Mouse (Mus musculus): ENCODE results near the gene Pear1.

Gene Pear1

GRCm38 (mm10) chr3:87748431-87748830 is 75.7 kb downstream of the Pear1 start, which contains the start of gene Lrrc71:
Lrrc71 (minus strand) TSS chr3:87748625.
- in situ Hi-C loops (cut with MboI; ENCODE audit: low pct_unique_long_range_greater_than_20kb in 1 of 2, low sequenced_read_pairs in 2 of 2, unreplicated experiment in 1 of 2) = no loop called here

- in situ Hi-C loops (cut with MboI; ENCODE audit: low pct_unique_long_range_greater_than_20kb in 1 of 2, low sequenced_read_pairs in 2 of 2, unreplicated experiment in 1 of 2) = no loop called here
These were observed 79.0 kb downstream of the Pear1 start for GRCm38 (mm10) chr3:87745036-87745659.

GRCm38 (mm10) chr3:87743927-87744326 is 80.2 kb downstream of the Pear1 start:
- in situ Hi-C loops (cut with MboI; ENCODE audit: low pct_unique_long_range_greater_than_20kb in 1 of 2, low sequenced_read_pairs in 2 of 2, unreplicated experiment in 1 of 2) = no loop called here

GRCm38 (mm10) chr3:87742735-87743134 is 81.4 kb downstream of the Pear1 start:
- in situ Hi-C loops (cut with MboI; ENCODE audit: low pct_unique_long_range_greater_than_20kb in 1 of 2, low sequenced_read_pairs in 2 of 2, unreplicated experiment in 1 of 2) = no loop called here

- in situ Hi-C loops (cut with MboI; ENCODE audit: low pct_unique_long_range_greater_than_20kb in 1 of 2, low sequenced_read_pairs in 2 of 2, unreplicated experiment in 1 of 2) = no loop called here
These were observed 82.1 kb downstream of the Pear1 start for GRCm38 (mm10) chr3:87742013-87742412.

- in situ Hi-C loops (cut with MboI; ENCODE audit: low pct_unique_long_range_greater_than_20kb in 1 of 2, low sequenced_read_pairs in 2 of 2, unreplicated experiment in 1 of 2) = no loop called here
These were observed 85.2 kb downstream of the Pear1 start for GRCm38 (mm10) chr3:87738906-87739305.

GRCm38 (mm10) chr3:87735335-87735734 is 88.8 kb downstream of the Pear1 start:
- in situ Hi-C loops (cut with MboI; ENCODE audit: low pct_unique_long_range_greater_than_20kb in 1 of 2, low sequenced_read_pairs in 2 of 2, unreplicated experiment in 1 of 2) = no loop called here

- in situ Hi-C loops (cut with MboI; ENCODE audit: low pct_unique_long_range_greater_than_20kb in 1 of 2, low sequenced_read_pairs in 2 of 2, unreplicated experiment in 1 of 2) = no loop called here
These were observed 89.9 kb downstream of the Pear1 start for GRCm38 (mm10) chr3:87733984-87734761.

GRCm38 (mm10) chr3:87733098-87733497 is 91.0 kb downstream of the Pear1 start:
- in situ Hi-C loops (cut with MboI; ENCODE audit: low pct_unique_long_range_greater_than_20kb in 1 of 2, low sequenced_read_pairs in 2 of 2, unreplicated experiment in 1 of 2) = no loop called here

- in situ Hi-C loops (cut with MboI; ENCODE audit: low pct_unique_long_range_greater_than_20kb in 1 of 2, low sequenced_read_pairs in 2 of 2, unreplicated experiment in 1 of 2) = no loop called here
These were observed 95.4 kb downstream of the Pear1 start for GRCm38 (mm10) chr3:87728696-87729095.

GRCm38 (mm10) chr3:87726191-87726590 is 97.9 kb downstream of the Pear1 start:
- in situ Hi-C loops (cut with MboI; ENCODE audit: low pct_unique_long_range_greater_than_20kb in 1 of 2, low sequenced_read_pairs in 2 of 2, unreplicated experiment in 1 of 2) = no loop called here

- in situ Hi-C loops (cut with MboI; ENCODE audit: low pct_unique_long_range_greater_than_20kb in 1 of 2, low sequenced_read_pairs in 2 of 2, unreplicated experiment in 1 of 2) = no loop called here
These were observed 98.5 kb downstream of the Pear1 start for GRCm38 (mm10) chr3:87725396-87726160.

- in situ Hi-C loops (cut with MboI; ENCODE audit: low pct_unique_long_range_greater_than_20kb in 1 of 2, low sequenced_read_pairs in 2 of 2, unreplicated experiment in 1 of 2) = no loop called here
These were observed 99.5 kb downstream of the Pear1 start for GRCm38 (mm10) chr3:87724556-87724955.

- in situ Hi-C loops (cut with MboI; ENCODE audit: low pct_unique_long_range_greater_than_20kb in 1 of 2, low sequenced_read_pairs in 2 of 2, unreplicated experiment in 1 of 2) = no loop called here
These were observed 105.6 kb downstream of the Pear1 start for GRCm38 (mm10) chr3:87718525-87718924.

Measured in mouse embryonic stem cell (cell line).